Mouse (Mus musculus): ENCODE measurements around the gene Brip1.

- TF ChIP-seq CTCF (IDR thresholded peaks at IDR 0.05; ENCODE audit: control insufficient read depth, insufficient read depth, insufficient replicate concordance, low read depth, low read length) (no peak), POLR2A (IDR thresholded peaks at IDR 0.05; ENCODE audit: control insufficient read depth, low read depth, low read length) (no peak)
Measured at GRCm38 (mm10) chr11:86200460-86201021, 452 bp downstream of the Brip1 start.
